Mouse (Mus musculus): Measurements from ENCODE around the gene Ccdc185.

GRCm38 (mm10) chr1:182797048-182797447 is 48.1 kb upstream of the Ccdc185 start:
- TF ChIP-seq CTCF (IDR thresholded peaks at IDR 0.05; ENCODE audit: low read depth) (no peak), EP300 (optimal IDR thresholded peaks at IDR 0.05) (no peak)
